Mouse (Mus musculus): ENCODE measurements around the gene F830045P16Rik. TPM values are rescaled to one million over a fixed set of nuclear protein-coding genes. Genes with fewer than 3 reads are reported as not detected.
A peak's percentile ranks its signal among the peaks of the same experiment; 100 is the strongest.

Gene F830045P16Rik
- total RNA-seq, 1 experiment from 2014 or later = 0.67 TPM

DNA sequence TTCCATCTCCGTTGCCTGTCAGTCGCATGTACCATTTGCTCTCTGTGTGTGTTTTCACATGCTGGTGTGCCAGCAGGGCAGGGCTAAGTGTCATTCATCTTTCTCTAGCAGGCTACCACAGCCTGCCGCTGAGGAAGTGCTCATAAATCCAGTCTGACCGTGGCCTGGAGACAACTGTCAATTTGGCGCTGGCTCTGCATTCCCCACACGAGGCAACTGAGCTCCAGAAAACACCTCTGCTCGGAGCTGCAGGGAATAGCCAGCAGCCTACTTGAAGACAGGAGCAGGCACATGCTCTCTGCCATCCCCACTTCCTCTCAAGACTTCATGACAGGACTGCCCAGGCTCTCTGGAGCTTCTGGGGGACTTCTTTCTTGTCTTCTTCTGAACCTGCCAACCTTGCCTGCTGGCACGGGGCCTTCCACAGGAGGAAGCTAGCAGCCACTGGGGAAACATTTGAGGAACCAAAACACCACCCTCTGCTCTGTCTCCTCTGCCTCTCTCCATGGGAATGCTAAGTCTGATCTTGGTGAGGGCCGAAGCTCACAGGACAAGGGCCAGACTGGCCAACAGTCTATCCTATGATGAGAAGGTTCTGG lies 13.2 kb upstream of the F830045P16Rik start:
- ATAC-seq (replicated peaks; ENCODE audit: insufficient number of reproducible peaks, low FRiP score, low TSS enrichment, poor library complexity, severe bottlenecking) = peak; percentile 52

DNA sequence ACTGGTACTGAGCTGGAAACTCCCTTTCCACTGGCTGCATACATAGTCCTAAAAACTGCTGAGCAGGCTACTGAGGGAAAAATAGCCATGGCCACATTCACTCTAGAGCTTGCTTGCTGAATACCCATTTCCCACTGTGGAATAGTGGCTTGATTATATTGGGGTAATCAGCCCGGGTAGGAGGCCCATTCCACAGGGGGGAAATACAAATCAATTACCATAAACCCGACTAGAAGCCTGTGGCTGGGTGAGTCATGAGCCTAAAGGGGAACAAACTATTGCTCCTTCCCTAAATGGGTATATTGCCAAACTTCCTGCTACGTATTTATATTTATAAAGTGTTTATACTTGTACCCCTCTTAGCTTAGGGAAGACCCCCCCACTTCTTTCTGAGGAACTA lies 10.4 kb upstream of the F830045P16Rik start:
- peak; percentile 77 for ATAC-seq (replicated peaks; ENCODE audit: insufficient number of reproducible peaks, low FRiP score, low TSS enrichment, poor library complexity, severe bottlenecking)

DNA sequence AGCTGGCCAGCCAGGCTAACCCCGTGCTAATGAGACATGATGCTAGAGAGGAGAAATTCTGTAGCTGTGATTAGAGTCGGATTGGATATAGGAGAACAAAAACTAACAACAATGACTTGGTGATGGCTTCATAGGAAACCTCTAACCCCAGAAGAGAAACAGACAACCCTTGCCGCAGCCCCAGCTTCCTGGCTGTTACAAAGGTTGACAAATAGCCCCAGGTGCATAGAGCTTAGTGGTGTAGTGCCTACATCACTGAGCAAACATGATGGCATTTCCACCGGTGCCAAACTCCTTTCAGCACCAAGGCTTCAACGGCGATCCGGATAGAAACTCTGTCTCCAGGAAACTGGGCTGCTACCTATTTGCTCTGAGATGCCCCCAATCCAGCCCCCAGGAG lies 9.2 kb upstream of the F830045P16Rik start:
- 0 out of 2 replicates have a peak, but pooled peaks have one; percentile 30 for ATAC-seq (replicated peaks; ENCODE audit: insufficient number of reproducible peaks, low FRiP score, low TSS enrichment, poor library complexity, severe bottlenecking)

DNA sequence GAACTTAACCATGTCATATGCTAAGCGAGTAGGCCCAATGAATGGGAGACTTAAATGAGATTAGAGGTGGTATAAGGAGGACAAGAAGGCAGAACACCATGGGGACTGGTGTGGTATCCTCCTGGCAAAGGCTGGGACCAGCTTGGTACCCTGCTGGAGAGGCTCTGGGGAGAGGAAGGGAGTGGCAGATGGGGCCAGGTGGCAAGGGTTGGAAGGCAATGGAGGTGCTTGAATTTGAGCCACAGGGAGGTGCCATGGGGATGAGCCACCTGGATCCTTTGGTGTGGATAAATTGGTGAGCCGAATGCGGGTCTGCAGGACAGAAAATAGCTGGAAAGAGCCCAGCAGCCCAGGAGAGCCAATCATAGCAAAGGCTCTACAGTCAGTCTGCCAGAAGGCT lies 8.5 kb upstream of the F830045P16Rik start:
- ATAC-seq (replicated peaks; ENCODE audit: insufficient number of reproducible peaks, low FRiP score, low TSS enrichment, poor library complexity, severe bottlenecking) = no peak

DNA sequence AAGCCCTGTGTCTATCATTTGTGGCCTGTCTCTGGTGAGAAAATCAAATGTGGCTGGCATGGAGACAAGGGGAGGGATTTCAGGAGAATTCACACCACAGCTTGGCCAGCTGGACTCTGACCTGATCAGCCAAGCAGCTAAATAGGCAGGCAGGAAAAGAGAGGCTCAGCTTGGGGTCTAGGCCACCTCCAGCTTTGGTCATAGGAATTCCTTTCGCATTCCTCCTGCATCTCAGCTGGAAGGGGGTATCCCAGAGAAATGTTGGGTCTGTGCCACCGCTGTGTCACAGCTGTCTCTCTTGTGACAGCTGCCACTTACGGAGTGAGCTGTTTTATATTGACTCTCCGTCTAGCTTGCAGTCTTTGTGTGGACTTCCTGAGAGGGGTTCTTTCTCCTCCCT lies 8.0 kb upstream of the F830045P16Rik start:
- ATAC-seq (replicated peaks; ENCODE audit: insufficient number of reproducible peaks, low FRiP score, low TSS enrichment, poor library complexity, severe bottlenecking) = no peak

DNA sequence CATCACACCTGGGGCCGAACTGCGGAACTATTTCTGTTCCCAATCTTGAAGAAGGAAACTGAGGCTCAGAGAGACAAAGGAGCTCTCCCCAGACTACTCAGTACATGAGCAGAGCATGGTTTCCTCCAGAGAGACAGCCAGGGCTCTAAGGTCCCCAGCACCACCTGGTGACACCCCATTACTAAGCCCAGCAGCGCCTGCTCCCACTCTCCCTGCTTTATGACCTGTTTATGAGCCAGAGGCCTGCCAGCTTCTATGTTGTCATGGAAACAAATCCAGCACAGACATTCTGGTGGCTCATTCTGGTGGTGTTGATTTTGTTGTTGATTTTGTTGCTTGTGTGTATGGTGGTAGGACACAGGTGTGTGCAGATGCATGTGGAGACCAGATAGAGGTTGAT lies 3.6 kb upstream of the F830045P16Rik start:
- ATAC-seq (replicated peaks; ENCODE audit: insufficient number of reproducible peaks, low FRiP score, low TSS enrichment, poor library complexity, severe bottlenecking) = no peak

DNA sequence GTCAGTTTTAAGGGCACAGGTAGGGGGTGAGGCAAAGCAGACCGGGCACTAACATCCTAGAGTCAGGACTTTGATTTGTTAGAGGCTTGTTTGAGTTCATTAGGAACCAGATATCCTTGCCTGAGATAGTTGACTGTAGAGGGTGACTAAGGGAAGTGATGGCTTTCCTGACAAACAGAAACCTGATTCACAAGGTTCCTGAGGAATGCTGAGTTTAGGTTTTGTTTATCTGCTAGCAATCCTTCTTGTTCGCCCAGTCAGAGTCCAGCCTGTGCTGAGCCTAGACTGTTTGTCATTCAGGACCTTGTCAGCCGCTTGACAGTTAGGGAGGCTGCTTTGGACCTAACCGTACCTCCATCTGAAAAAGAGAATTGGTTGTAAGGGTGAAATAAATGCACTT lies 2.8 kb upstream of the F830045P16Rik start:
- no peak for ATAC-seq (replicated peaks; ENCODE audit: insufficient number of reproducible peaks, low FRiP score, low TSS enrichment, poor library complexity, severe bottlenecking)

DNA sequence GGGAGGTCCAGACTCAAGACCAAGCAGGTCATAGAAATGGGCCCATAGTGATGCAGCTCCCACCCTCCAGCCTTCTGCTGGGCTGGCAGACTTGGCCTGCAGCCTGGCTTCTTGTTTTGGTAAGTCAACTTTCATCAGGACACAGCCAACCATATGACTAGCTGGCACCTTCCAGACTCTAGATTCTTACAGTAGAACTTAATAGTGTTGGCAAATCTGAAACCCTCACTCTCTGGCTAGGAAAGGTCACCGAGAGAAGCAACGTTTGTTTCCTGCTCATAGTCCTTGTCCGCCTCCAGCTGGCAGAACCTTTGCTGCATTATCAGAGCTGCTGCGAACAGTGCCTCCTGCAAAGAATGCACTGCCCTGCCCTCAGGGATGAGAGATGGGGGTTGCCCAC lies 1.5 kb upstream of the F830045P16Rik start:
- no peak for ATAC-seq (replicated peaks; ENCODE audit: insufficient number of reproducible peaks, low FRiP score, low TSS enrichment, poor library complexity, severe bottlenecking)

DNA sequence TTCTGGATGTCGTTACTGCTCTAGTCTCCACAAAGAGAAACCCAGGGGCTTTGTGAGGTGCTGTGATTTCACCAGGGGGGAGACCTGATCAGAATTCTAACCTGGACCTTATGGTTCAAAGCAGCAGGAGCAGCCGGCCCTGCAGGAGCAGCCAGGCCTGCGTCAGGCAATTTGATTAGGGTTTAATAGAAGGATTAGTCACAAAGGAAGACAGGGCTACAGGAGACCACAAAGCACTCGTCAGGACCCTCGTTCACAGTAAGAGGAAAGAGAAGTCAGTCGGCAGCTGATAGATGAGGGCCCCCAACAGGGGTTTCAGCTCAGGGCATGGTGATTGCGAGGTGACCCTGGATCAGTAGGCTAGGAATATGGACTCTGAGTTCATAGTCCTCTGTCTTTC lies 958 bp upstream of the F830045P16Rik start:
- no peak for ATAC-seq (replicated peaks; ENCODE audit: insufficient number of reproducible peaks, low FRiP score, low TSS enrichment, poor library complexity, severe bottlenecking)

DNA sequence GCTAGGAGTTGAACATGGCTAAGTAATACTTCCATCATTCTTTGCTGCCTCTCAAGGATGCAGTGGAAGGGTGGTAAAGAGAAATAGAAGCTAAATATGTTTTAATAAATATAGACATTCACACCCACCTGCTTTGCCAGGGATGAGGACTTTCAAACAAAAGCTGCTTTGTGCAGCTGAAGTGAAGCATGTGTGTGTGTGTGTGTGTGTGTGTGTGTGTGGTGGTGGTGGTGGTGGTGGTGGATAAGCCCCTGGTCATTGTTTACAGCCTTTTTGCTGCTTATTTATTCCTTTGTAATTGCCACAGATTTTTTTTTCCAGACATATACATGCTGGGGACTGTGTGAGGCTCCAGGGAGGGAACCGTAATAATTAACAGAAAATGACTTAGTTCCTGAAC lies 524 bp upstream of the F830045P16Rik start:
- ATAC-seq (replicated peaks; ENCODE audit: insufficient number of reproducible peaks, low FRiP score, low TSS enrichment, poor library complexity, severe bottlenecking) = no peak

DNA sequence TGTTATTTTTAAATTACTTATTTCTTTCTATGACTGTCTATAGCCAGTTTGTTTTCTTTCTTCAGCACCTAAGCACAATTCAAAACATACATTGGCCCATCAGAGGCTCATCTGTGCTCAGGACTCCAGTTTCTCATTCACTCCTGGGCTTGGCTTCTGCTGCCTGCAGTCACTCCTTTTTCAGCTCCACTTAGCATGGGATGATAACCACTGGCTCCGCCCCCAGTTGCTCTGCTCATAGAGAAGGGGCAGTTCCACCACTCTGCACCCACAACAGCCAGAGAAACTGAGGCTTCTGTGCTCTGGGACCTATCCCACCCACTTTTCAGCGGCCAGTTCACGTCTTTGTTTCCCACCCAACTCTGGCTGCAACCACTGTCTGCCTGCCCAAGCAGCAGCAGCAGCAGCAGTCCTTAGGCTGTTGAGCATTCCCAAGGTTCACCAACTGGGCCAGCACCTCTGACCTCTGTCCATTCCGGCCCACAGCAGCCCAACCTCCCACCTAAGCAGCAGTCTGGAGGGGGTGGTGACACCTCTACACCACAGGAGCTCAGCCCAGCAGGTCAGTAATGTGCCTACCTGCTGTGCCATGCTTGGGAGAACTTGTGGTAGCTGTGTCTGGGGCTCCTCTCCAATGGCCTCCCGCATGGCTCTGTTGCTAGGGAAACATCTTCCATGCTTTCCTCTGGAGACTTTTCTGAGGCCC lies 1.4 kb downstream of the F830045P16Rik start:
- no peak for ATAC-seq (replicated peaks; ENCODE audit: insufficient number of reproducible peaks, low FRiP score, low TSS enrichment, poor library complexity, severe bottlenecking)

DNA sequence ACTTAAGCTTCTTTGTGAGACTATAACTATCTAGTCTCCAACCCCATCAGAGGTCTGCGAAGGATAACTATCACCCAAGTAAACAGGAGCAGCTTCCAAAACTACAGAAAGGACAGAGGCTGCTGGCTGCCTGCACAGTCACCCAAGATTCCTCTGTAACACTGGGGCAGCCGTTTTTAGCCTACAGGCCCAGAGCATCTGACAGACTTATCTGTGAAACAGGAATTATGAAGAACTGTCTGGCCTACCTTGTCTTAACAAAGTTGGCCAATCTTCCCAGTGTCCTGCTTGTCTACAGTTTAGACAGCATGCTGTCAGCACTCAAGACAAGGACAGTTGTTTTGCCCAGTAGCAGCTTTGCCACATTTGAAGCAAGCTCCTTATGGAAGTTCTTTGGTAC lies 4.5 kb downstream of the F830045P16Rik start:
- no peak for ATAC-seq (replicated peaks; ENCODE audit: insufficient number of reproducible peaks, low FRiP score, low TSS enrichment, poor library complexity, severe bottlenecking)

DNA sequence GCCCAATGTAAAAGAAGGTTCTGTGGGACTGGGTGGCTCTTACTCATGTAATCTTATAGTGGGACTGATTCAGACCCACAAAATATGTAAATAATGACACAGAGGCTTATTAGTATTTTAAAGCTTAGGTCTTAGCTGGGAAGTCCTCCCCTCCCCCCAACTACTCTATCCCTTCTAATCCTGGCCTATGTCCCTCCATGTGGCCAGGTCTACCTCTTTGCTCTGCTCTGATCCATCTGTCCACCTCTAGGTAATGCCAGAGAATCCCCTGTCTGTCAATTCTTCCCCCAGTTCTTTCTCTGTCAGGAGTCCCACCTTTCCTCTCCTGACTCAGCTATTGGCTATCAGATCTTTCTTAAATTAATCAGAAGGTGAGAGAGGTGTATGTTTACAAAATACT lies 5.3 kb downstream of the F830045P16Rik start:
- no peak for ATAC-seq (replicated peaks; ENCODE audit: insufficient number of reproducible peaks, low FRiP score, low TSS enrichment, poor library complexity, severe bottlenecking)

DNA sequence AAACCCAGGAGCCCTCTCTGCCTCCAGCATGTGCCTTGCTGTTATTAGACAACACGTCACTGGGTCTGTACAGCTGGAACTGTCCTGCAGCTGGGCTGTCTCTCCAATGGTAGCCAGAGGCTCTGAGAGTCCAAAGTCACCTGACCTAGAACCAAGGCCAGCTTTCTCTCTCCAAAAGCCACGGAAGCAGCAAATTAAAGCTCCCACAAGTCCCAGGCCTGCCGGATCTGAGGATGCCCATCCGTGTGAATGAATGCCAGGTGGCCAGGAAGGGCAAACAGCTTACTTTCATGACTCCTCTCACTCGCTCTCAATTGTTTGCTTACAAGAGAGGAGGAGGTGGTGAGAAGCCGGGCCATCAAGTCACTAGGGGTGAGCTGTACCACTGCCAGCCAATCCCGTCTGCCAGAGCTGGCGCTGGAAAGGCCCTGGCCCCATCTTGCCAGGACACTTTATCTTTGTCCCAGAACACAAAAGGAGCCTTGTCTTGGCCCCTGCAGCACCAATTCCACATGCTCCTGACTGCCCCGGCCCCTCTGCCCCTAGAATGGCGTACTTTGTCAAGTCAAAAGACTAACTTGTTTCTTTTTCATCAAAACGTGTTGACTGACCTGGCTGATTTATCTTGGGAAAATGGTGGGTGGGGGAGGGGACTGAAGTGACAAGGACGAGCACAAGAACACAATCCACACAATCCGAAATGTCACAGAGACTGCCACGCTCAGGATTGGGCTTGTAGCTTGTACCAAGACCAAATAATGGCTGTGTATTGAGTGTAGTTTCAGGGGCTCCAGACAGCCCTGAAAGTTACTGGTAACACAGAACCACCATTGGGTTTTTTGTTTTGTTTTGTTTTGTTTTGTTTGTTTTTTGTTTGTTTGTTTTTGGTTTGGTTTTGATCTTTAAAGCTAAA lies 6.8 kb downstream of the F830045P16Rik start:
- ATAC-seq (replicated peaks; ENCODE audit: insufficient number of reproducible peaks, low FRiP score, low TSS enrichment, poor library complexity, severe bottlenecking) = no peak

DNA sequence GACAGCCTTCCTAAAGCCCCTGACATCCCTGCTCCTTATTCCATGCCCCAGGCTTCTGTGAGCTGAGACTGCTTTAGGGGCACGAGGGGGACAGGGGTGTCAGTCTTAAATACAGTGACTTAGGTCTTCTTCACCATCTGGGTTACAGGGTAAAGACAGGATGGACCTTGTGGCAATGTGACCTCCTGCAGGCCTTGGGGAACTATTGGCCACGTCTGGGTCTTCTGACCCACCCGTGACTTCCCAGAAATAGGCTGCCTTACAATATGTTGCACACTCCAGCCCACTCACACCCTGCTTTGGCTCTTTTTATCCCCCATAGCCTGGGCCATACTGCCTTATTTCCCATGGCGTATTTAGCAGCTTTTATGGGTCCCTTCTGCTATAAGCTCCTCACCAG lies 8.5 kb downstream of the F830045P16Rik start:
- no peak for ATAC-seq (replicated peaks; ENCODE audit: insufficient number of reproducible peaks, low FRiP score, low TSS enrichment, poor library complexity, severe bottlenecking)

DNA sequence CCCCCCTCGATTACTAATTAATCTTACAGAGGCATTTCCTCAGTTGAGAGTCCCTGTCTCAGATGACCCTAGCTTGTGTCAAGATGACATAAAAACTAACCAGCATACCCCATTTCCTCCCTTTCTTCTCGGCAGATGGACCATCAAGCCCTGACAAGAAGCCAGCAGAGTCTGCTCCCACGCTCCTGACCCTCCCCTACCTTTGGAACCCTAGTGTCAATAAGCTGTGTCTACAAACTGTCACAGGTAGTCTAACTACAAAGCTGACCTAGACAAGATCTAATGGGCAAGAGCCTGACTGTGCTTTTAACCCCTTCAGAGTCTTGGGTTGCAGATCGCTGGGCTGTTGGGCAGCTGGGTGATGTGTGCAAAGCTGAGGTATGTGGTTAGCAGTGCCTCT lies 10.1 kb downstream of the F830045P16Rik start:
- ATAC-seq (replicated peaks; ENCODE audit: insufficient number of reproducible peaks, low FRiP score, low TSS enrichment, poor library complexity, severe bottlenecking) = no peak

DNA sequence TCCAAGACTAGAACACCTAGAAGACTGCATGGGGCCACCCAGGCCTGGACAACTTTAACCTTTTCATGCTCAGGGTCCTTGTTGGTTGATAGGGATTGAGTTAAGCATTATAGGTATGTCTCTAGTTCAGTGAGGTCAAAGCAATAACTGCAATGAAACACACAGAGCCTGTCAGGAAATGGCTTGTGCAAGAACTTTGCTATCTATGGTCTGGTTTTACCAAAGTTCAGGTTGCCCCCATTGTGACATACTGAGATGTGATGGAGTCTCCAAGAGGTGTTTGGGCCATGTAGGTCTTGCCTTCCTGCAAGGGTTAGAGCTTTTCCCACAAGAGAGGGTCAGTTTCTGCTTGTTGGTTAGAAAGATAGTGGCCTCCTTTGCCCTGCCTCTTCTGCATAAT lies 10.8 kb downstream of the F830045P16Rik start:
- ATAC-seq (replicated peaks; ENCODE audit: insufficient number of reproducible peaks, low FRiP score, low TSS enrichment, poor library complexity, severe bottlenecking) = no peak

DNA sequence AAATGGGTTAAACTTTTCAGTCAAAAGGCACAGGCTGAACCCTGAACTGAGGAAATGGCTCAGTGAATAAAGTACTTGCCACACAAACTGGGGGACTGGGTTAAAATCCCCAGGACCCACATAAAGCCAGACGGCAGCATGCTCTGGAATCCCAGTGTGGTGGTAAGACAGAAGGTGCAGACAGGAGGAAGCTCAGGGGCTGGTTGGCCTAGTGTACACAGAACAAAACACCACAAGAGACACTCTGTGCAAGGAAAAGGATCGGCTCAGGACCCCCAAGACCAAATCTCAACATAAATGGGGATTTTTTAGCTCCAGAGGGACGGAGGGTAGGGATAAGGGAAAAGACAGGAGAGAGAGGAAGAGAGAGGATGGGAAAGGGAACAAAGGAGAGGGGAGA lies 17.9 kb downstream of the F830045P16Rik start:
- ATAC-seq (replicated peaks; ENCODE audit: insufficient number of reproducible peaks, low FRiP score, low TSS enrichment, poor library complexity, severe bottlenecking) = no peak
